Mouse (Mus musculus) frontal cortex, postnatal 25 days (tissue): ENCODE results near the gene Olfr1135.

ENCODE experiments used
- DNase-seq, 2 experiments: peaks; one replicate each; pipeline ENCODE4 v3.0.0; 2022; ENCODE audit warnings: low spot score in 2 of 2

Gene Olfr1135

DNA sequence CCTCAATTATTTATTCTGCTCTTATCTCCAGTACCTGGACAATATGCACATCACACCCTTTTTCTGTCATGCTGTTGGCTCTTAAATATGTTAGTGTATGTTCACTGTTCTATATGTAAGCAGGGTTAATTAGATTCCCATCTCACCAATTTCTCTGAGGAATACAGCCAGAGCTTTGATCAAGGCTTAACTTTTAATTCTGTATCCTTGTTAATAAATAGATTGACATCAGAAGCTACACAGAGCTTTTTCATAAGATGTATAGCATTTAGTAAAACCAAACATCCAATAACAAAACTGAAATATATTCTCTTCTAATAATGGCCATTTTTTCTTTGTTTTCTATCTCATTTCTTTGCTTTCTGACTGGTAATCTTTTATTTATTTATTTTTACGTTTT, at the start of gene Olfr1135:
TSS of gene Olfr1135 (minus strand) at position 101 of the 400 bp plus-strand sequence.
- no peak for DNase-seq

DNA sequence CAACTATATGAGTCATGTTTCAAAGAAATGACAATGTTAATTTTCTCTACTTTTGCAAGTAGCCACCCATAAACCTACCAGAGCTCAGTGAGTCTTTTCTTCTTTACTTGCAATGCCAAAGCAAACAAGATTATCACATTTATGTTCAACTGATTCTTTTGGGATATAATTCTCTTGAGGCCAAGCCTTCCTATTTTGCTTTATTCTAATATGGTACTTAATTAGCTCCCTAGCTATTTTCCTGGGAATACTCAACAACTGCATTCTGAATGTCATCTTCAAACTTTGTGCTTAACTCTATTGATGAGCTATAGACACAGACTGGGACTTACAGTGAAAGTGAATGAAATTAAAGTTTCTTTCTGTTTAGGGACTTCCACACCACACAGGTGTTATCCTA, 39.6 kb upstream of the Olfr1135 start, which contains the start of gene Olfr1137:
TSS of gene Olfr1137 (minus strand) at position 101 of the 400 bp plus-strand sequence.
- DNase-seq: no peak

- no peak for DNase-seq
Measured at GRCm38 (mm10) chr2:87693847-87694246, 20.4 kb upstream of the Olfr1135 start, which contains the start of gene Olfr1136. Gene Olfr1136 (minus strand): TSS chr2:87693947.

DNA sequence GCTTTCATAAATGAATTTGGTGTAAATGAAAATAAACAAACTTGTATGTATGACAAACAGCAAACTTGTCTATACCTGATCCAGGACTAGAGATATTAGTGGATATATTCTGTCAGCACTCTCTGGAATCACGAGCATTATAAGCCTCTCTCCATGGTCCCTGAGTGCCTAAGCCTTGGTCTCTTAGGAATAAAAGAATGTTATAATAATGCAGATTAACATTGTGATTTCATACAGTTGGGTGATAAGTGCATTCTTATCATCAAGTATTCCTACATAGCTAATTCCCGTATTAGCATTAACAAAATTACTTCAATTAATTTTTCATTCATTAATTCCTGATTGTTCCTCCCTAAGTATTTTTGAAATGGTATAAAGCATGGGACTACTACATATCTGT, 15.1 kb downstream of the Olfr1135 start, which contains the start of gene Olfr1134:
TSS of gene Olfr1134 (minus strand) at position 101 of the 400 bp plus-strand sequence.
- DNase-seq: no peak

DNA sequence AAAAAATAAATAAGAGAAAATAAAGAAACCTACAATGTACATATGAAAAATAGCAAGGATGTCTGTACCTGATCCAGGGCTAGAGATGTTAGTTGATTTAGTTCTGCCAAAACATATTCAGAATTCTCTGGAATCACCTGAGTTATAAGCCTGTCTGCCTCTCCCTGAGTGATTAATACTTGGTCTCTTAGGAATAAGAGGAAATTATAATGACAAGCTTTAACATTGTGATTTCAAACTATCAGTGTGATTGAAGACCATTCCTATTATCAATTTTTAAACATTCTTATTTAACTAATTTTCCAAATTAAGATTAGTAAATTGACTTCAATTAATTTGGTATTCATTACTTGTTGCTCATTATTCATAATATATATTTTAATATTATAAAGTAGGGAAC, 26.2 kb downstream of the Olfr1135 start, which contains the start of gene Olfr1133:
TSS of gene Olfr1133 (minus strand) at position 101 of the 400 bp plus-strand sequence.
- no peak for DNase-seq

GRCm38 (mm10) chr2:87642441-87642840, 31.0 kb downstream of the Olfr1135 start:
- no peak for DNase-seq

- DNase-seq: no peak
Measured at GRCm38 (mm10) chr2:87637435-87637834, 36.0 kb downstream of the Olfr1135 start, which contains the start of gene Olfr1132. Gene Olfr1132 (minus strand): TSS chr2:87637535.

- DNase-seq: no peak
Measured at GRCm38 (mm10) chr2:87626804-87627203, 46.7 kb downstream of the Olfr1135 start, which contains the start of gene Olfr1131. Gene Olfr1131 (plus strand): TSS chr2:87627104.
